Mouse (Mus musculus) urinary bladder, postnatal 25 days (tissue): ENCODE results near the gene Rsad2.
"Not testable (repeated sequence)": the region's sequence is repeated elsewhere in the genome, so short reads cannot be mapped to it uniquely, and the experiment has no call there.

Source experiments
- DNase-seq: peaks from one replicate; pipeline ENCODE4 v3.0.0; 2022; ENCODE audit warnings: low spot score

Rsad2 gene

GRCm38 (mm10) chr12:26446377-26447045 lies 9.7 kb downstream of the Rsad2 start:
- no peak for DNase-seq

DNA sequence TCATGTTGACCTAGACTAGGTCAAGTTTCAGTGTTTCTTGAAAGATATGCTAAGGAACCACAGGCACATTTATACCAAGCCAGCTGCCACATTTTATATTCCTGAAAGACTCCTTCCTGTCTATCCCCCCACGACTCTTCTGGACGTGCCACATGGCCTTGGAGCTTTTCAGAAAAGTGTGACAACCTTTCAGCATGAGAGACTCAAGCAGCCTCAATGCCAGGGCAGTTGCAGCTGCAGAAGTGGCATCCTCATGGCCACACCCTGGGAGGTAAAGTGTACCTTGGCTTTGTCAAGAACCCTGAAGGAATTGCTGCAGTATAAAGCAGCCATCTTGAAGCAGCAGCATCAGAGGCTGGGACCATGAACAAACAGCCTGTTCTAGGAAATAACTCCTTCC lies 11.7 kb downstream of the Rsad2 start:
- no peak for DNase-seq

GRCm38 (mm10) chr12:26444054-26444453 lies 12.2 kb downstream of the Rsad2 start:
- DNase-seq = peak; percentile 72

GRCm38 (mm10) chr12:26439366-26439765 lies 16.9 kb downstream of the Rsad2 start:
- no peak for DNase-seq

- no peak for DNase-seq
Measured at GRCm38 (mm10) chr12:26437950-26438349, 18.3 kb downstream of the Rsad2 start.

- no peak for DNase-seq
Measured at GRCm38 (mm10) chr12:26436334-26436733, 19.9 kb downstream of the Rsad2 start.

GRCm38 (mm10) chr12:26428771-26429170 lies 27.5 kb downstream of the Rsad2 start:
- DNase-seq = not testable (repeated sequence)

DNA sequence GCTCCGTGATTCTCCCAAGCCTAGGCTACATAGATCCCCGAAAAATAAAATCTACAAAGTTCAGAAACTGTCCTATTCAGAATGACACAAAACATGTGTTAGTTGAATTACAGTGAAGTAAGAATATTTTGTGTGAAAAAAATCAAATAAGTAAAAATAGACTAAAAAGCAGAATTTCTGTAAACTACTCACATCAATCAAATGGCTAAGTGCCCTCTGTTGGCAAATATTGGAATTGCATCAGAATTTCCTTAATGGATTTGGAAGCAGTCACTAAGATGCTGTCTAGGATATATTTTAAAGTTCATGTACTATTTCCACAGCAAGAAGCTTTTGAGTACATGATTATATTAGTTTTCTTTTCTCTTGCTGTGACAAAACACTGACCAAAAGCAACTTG lies 31.4 kb downstream of the Rsad2 start:
- no peak for DNase-seq

DNA sequence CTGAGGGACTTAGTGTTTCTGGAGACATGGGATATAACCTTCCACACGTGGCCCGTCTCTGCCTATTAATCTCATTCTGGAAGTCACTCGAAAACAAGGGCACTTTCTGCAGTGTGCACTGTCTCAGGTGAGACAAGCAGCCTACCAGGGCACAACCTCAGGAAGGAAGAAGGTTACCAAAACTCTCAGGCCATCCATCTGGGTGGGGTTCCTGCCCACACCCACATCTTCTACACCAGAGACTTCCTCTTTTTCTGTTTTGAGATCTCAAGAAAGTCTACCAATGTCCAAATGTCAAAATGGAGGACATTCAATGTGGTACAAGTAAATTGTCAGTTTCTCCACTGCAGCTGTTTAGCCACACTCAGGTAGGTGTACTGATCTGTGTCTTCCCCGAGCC lies 37.9 kb downstream of the Rsad2 start:
- no peak for DNase-seq

DNA sequence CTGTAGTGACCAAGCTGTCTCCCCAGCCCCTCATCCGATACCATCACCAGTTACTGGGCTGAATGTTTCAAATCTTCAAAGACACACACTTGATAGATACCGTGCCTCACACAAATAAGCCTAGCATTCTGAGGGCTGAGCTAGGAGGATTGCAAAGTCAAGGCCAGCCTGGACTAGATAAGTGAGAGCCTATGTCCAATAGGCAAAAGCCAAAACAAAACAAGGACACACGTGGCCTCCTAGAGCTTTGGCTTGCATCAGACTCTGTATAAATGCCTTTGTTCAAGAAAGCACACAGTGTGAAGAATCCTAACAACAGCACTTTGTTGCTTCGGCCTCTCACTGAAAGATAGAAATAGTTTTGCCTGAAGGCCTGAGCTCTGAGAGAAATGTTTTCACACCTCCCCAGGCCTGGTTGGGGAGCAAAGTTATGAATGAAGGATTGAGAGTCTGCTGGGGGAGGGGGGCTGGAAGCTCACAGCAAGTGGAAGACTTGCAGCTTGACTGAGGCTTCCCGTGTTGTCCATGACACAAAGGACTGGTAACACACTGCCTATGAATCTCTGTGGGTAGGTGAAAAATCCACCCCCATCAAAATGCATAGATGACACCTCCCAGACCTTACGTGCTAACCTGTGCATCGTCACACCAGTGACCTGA lies 39.5 kb downstream of the Rsad2 start:
- DNase-seq = no peak

GRCm38 (mm10) chr12:26415104-26415771 lies 41.0 kb downstream of the Rsad2 start, which contains the start of gene Rnf144a:
TSS of gene Rnf144a (minus strand) at chr12:26415254.
- DNase-seq = peak; percentile 93

- peak; percentile 27 for DNase-seq
Measured at GRCm38 (mm10) chr12:26414451-26415103, 41.7 kb downstream of the Rsad2 start.

- DNase-seq = no peak
Measured at GRCm38 (mm10) chr12:26413961-26414411, 42.3 kb downstream of the Rsad2 start.

- DNase-seq = no peak
Measured at GRCm38 (mm10) chr12:26412802-26413201, 43.5 kb downstream of the Rsad2 start.

- no peak for DNase-seq
Measured at GRCm38 (mm10) chr12:26411841-26412450, 44.3 kb downstream of the Rsad2 start.

DNA sequence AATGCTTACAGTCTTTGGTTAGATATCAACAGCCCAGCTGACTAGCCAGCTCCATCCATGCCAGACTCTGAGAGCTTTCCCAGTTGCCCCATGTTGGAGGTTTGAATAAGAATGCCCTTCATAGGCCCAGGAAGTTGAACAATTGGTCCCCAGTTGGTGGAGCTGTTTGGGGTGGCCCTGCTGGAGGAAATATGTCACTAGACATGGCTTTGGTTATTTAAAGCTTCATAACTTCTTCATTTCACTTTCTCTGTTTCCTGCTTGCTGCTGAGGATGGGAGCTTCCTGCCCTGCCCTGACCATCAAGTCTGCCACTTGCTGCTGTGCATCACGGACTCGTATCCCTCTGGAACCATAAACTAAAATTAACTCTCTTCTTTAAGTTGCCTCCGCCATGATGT lies 45.8 kb downstream of the Rsad2 start:
- no peak for DNase-seq

DNA sequence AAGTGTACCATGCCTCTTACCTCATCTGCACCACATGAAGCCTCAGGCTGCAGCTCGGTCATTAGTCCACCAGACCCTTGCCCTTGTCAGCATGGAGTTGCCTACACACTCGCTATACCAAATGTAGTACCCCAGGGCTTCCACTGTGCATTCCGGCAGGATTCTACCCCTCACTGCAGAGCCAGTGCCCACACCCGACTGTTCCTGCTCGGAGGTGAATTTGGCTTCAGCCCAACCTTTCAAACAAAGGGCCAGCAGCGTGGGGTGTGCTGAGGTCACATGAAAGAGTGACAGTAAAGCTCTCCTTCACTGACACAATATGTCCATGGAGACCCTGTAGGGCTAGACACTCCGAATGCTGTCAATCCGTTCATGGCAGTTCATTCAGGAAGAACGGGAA lies 47.5 kb downstream of the Rsad2 start:
- no peak for DNase-seq

DNA sequence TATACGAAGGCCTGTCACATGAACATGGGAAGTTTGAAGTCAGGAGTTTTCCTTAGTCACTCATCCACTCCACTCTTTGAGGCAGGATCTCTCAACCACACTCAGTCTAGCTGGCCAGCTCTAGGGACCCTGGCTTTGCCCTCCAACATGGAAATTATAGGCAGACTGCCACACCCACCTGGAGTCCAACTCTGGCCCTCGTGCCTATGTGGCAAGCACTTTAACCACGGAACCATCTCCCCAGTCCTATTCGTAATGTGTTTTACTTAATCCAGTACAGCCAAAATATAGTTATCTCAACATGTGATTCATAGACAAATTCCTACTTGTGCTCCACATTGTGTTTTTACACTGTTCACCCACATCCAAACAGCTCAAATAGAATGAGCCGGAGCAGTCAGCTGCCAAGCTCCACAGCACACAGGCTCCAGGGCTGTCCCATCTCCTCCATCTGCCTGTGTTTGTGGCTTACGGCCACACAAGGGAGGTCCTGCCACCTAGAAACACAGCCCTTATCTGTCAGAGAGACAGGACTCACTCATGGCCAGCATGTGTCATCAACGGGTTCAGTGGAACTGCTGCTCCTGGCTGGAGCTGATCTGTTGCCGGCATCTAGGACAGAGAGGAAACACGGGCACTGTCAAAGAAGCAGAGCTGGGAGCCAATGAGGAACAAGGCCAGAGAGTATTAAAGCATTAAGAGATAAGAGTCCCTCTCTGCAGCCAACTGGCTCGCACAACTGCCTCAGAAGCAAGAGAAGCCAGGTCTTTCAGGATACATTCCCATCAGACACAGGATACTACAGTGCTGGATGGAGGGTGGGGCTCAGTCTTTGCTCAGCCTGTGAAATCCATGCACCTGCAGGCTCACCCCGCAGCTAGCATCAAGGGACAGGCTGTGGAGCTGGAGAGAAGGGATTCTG lies 51.2 kb downstream of the Rsad2 start:
- DNase-seq = no peak

GRCm38 (mm10) chr12:26403372-26404125 lies 52.7 kb downstream of the Rsad2 start:
- no peak for DNase-seq
